ENCODE assay signal across 16 mouse cellular contexts in the genomic region with DNA sequence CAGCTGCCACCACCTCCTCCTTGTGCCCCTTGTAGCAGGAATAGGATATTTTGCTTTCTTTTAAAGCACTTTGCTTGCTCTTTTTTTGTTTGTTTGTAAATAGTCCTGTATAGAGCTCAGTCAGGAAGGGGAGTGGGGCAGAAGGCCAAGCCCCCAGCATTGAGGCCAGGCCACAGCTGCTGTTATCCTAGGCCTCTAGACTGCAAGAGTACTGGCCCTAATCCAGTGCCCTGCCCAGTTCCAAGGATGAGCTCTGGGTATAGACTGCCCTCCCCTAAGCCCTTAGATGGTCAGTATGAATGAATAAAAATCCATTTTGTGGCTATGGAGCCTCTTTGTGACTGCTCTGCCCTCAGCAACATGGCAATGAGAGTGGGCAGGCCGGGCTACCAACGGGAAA. TPM values are rescaled to one million over a fixed set of nuclear protein-coding genes. Genes with fewer than 3 reads are reported as not detected.
A peak's percentile ranks its signal among the peaks of the same experiment; 100 is the strongest.
DNase-seq lines count a peak whose midpoint lies in the region; ATAC-seq lines count a peak whose summit lies in the region.
"Had no signal": no experiment of that assay in that cellular context is flagged by ENCODE, and none has a peak within 500 bp of the region (broad histone marks: within the 10 kb centered on the region; RNA-seq: fewer than 3 reads in every experiment).

No protein-coding gene starts in this region.

- H3K36me3 ChIP-seq in intestine, embryonic 16.5 days (ENCODE audit: control insufficient read depth, insufficient read depth, low read length): peaks cover 20% of the 10 kb centered on the region
- H3K36me3 ChIP-seq in intestine, embryonic 15.5 days: peaks cover 38% of the 10 kb centered on the region
- H3K36me3 ChIP-seq in midbrain, embryonic 13.5 days: peaks cover 67% of the 10 kb centered on the region
- H3K36me3 ChIP-seq in midbrain, embryonic 16.5 days (ENCODE audit: control insufficient read depth, insufficient read depth, low read length): peaks cover 20% of the 10 kb centered on the region

- no peak overlapping the region for H3K4me2 ChIP-seq in intestine, embryonic 16.5 days (ENCODE audit: low read depth, low read length)
- H3K4me2 ChIP-seq in intestine, embryonic 15.5 days (replicated peaks): no peak overlapping the region
- H3K4me2 ChIP-seq in midbrain, embryonic 13.5 days (replicated peaks): no peak overlapping the region
- H3K4me2 ChIP-seq in midbrain, embryonic 16.5 days (ENCODE audit: low read length): no peak overlapping the region

- ATAC-seq in intestine, embryonic 16.5 days: no peak
- no peak for ATAC-seq in intestine, embryonic 15.5 days
- no peak for ATAC-seq in midbrain, embryonic 13.5 days
- no peak for ATAC-seq in midbrain, embryonic 16.5 days
- ATAC-seq in inflammation-experienced regulatory T-cells, adult 6 months: no peak
- ATAC-seq: forebrain, embryonic 16.5 days had no signal

- H3K9me3 ChIP-seq in intestine, embryonic 16.5 days (ENCODE audit: control insufficient read depth, low read length): no peaks in the 10 kb centered on the region
- no peaks in the 10 kb centered on the region for H3K9me3 ChIP-seq in intestine, embryonic 15.5 days
- H3K9me3 ChIP-seq in midbrain, embryonic 13.5 days: no peaks in the 10 kb centered on the region
- H3K9me3 ChIP-seq in midbrain, embryonic 16.5 days (replicated peaks; ENCODE audit: control insufficient read depth, low read length, poor library complexity, severe bottlenecking): no peaks in the 10 kb centered on the region

- H3K9ac ChIP-seq in intestine, embryonic 16.5 days (ENCODE audit: low read depth, low read length): 0 out of 2 replicates have a peak overlapping the region, but pooled peaks have one; percentile 9
- no peak overlapping the region for H3K9ac ChIP-seq in intestine, embryonic 15.5 days
- H3K9ac ChIP-seq in midbrain, embryonic 13.5 days (replicated peaks): no peak overlapping the region
- no peak overlapping the region for H3K9ac ChIP-seq in midbrain, embryonic 16.5 days (ENCODE audit: low read depth, low read length)

- DNase-seq in cerebellum, postnatal 14 days: peak; percentile 52 to 57
- DNase-seq in cerebellum, postnatal 25 days: no peak
- no peak for DNase-seq in layer of hippocampus, postnatal 14 days (ENCODE audit: low spot score in 2 of 2)
- DNase-seq: B cell, adult 2 months; gastrocnemius, postnatal 10 days; kidney, postnatal 25 days; layer of hippocampus, postnatal 36 days; right cerebral cortex, postnatal 14 days had no signal

- no peak overlapping the region for H3K4me3 ChIP-seq in intestine, embryonic 16.5 days (ENCODE audit: low read length)
- H3K4me3 ChIP-seq in intestine, embryonic 15.5 days (replicated peaks): no peak overlapping the region
- H3K4me3 ChIP-seq in midbrain, embryonic 13.5 days (replicated peaks): no peak overlapping the region
- no peak overlapping the region for H3K4me3 ChIP-seq in midbrain, embryonic 16.5 days (ENCODE audit: low read depth, low read length)
- H3K4me3 ChIP-seq: erythroblast, embryonic 14.5 days had no signal

- H3K4me1 ChIP-seq in intestine, embryonic 16.5 days (ENCODE audit: control insufficient read depth, insufficient read depth, low read length): peaks cover 13% of the 10 kb centered on the region
- H3K4me1 ChIP-seq in intestine, embryonic 15.5 days (replicated peaks): peaks cover 7% of the 10 kb centered on the region
- peaks cover 38% of the 10 kb centered on the region for H3K4me1 ChIP-seq in midbrain, embryonic 13.5 days (replicated peaks)
- H3K4me1 ChIP-seq in midbrain, embryonic 16.5 days (ENCODE audit: control insufficient read depth, insufficient read depth, low read length): peaks cover 14% of the 10 kb centered on the region

- peak overlapping the region; percentile 25; the same call in 1 of the 2 replicates for H3K27ac ChIP-seq in intestine, embryonic 16.5 days (ENCODE audit: low read length)
- no peak overlapping the region for H3K27ac ChIP-seq in intestine, embryonic 15.5 days
- H3K27ac ChIP-seq in midbrain, embryonic 13.5 days: peak overlapping the region; percentile 19; the same call in 1 of the 2 replicates
- H3K27ac ChIP-seq in midbrain, embryonic 16.5 days (ENCODE audit: low read length): no peak overlapping the region

- 63% methylated on average over 2 of the region's 2 CpGs for WGBS in intestine, embryonic 16.5 days
- 72% methylated on average over 2 of the region's 2 CpGs for WGBS in intestine, embryonic 15.5 days
- WGBS in midbrain, embryonic 13.5 days: 80% methylated on average over 2 of the region's 2 CpGs
- WGBS in midbrain, embryonic 16.5 days: 65% methylated on average over 2 of the region's 2 CpGs

- no peaks in the 10 kb centered on the region for H3K27me3 ChIP-seq in intestine, embryonic 16.5 days (replicated peaks; ENCODE audit: control insufficient read depth, insufficient read depth, low read length)
- no peaks in the 10 kb centered on the region for H3K27me3 ChIP-seq in intestine, embryonic 15.5 days (replicated peaks)
- no peaks in the 10 kb centered on the region for H3K27me3 ChIP-seq in midbrain, embryonic 13.5 days
- no peaks in the 10 kb centered on the region for H3K27me3 ChIP-seq in midbrain, embryonic 16.5 days (ENCODE audit: control insufficient read depth, insufficient read depth, low read depth, low read length)

RNA-seq across cellular contexts. Expression of a gene that starts 4.2 kb away (rescaled TPM):
- polyA plus RNA-seq in intestine, embryonic 16.5 days (2015; fragmentation: Nextera tagmentation; extraction: Ambion mirVana): 52.0 and 54.3 TPM in 2 replicates
- polyA plus RNA-seq in intestine, embryonic 15.5 days (2015; fragmentation: Nextera tagmentation; extraction: Ambion mirVana): 44.3 and 48.5 TPM in 2 replicates
- polyA plus RNA-seq in midbrain, embryonic 13.5 days (2015; fragmentation: Nextera tagmentation; extraction: Ambion mirVana): 79.0 and 83.4 TPM in 2 replicates
- 72.8 and 78.5 TPM in 2 replicates for polyA plus RNA-seq in midbrain, embryonic 16.5 days (2015; fragmentation: Nextera tagmentation; extraction: Ambion mirVana)
- polyA plus RNA-seq in inflammation-experienced regulatory T-cells, adult 6 months (2017; shearing (Covaris generic)): 10 to 100 TPM; 43.1 to 61.2 (median 51.8) TPM
- total RNA-seq in layer of hippocampus, postnatal 14 days (2021): 10 to 100 TPM; 59.3 to 60.6 TPM

RNA-seq across cellular contexts. Expression of a gene that starts 7.5 kb away (rescaled TPM):
- polyA plus RNA-seq in intestine, embryonic 16.5 days (2015; fragmentation: Nextera tagmentation; extraction: Ambion mirVana): 8.8 and 9.0 TPM in 2 replicates
- polyA plus RNA-seq in intestine, embryonic 15.5 days (2015; fragmentation: Nextera tagmentation; extraction: Ambion mirVana): 11.8 and 13.6 TPM in 2 replicates
- 28.4 and 30.1 TPM in 2 replicates for polyA plus RNA-seq in midbrain, embryonic 13.5 days (2015; fragmentation: Nextera tagmentation; extraction: Ambion mirVana)
- 28.3 and 28.9 TPM in 2 replicates for polyA plus RNA-seq in midbrain, embryonic 16.5 days (2015; fragmentation: Nextera tagmentation; extraction: Ambion mirVana)
- polyA plus RNA-seq in inflammation-experienced regulatory T-cells, adult 6 months (2017; shearing (Covaris generic)): 1 to 10 TPM; 6.5 to 8.0 (median 6.9) TPM
- total RNA-seq in layer of hippocampus, postnatal 14 days (2021): 100 to 1,000 TPM; 152 to 160 TPM

RNA-seq across cellular contexts. Expression of a gene that starts 20.4 kb away (rescaled TPM):
- polyA plus RNA-seq in intestine, embryonic 16.5 days (2015; fragmentation: Nextera tagmentation; extraction: Ambion mirVana): 0.05 TPM in 2 replicates
- 0.08 TPM in 1 of 2 replicates, not detected in the other for polyA plus RNA-seq in intestine, embryonic 15.5 days (2015; fragmentation: Nextera tagmentation; extraction: Ambion mirVana)
- polyA plus RNA-seq in midbrain, embryonic 13.5 days (2015; fragmentation: Nextera tagmentation; extraction: Ambion mirVana): not detected in 2 replicates
- 0.07 and 0.10 TPM in 2 replicates for polyA plus RNA-seq in midbrain, embryonic 16.5 days (2015; fragmentation: Nextera tagmentation; extraction: Ambion mirVana)
- not detected for polyA plus RNA-seq in inflammation-experienced regulatory T-cells, adult 6 months (2017; shearing (Covaris generic))
- total RNA-seq in layer of hippocampus, postnatal 14 days (2021): under 1 TPM; 0.86 to 0.88 TPM
- polyA plus RNA-seq: forebrain, embryonic 16.5 days had no signal

RNA-seq across cellular contexts. Expression of a gene that starts 30.6 kb away (rescaled TPM):
- polyA plus RNA-seq in intestine, embryonic 16.5 days (2015; fragmentation: Nextera tagmentation; extraction: Ambion mirVana): 65.5 and 66.0 TPM in 2 replicates
- 77.8 and 80.2 TPM in 2 replicates for polyA plus RNA-seq in intestine, embryonic 15.5 days (2015; fragmentation: Nextera tagmentation; extraction: Ambion mirVana)
- polyA plus RNA-seq in midbrain, embryonic 13.5 days (2015; fragmentation: Nextera tagmentation; extraction: Ambion mirVana): 85.2 and 90.3 TPM in 2 replicates
- 70.1 and 85.2 TPM in 2 replicates for polyA plus RNA-seq in midbrain, embryonic 16.5 days (2015; fragmentation: Nextera tagmentation; extraction: Ambion mirVana)
- polyA plus RNA-seq in inflammation-experienced regulatory T-cells, adult 6 months (2017; shearing (Covaris generic)): 10 to 100 TPM; 42.5 to 45.0 (median 44.6) TPM
- 100 to 1,000 TPM; 120 to 121 TPM for total RNA-seq in layer of hippocampus, postnatal 14 days (2021)

RNA-seq across cellular contexts. Expression of a gene that starts 40.2 kb away (rescaled TPM):
- 12.4 and 15.9 TPM in 2 replicates for polyA plus RNA-seq in intestine, embryonic 16.5 days (2015; fragmentation: Nextera tagmentation; extraction: Ambion mirVana)
- polyA plus RNA-seq in intestine, embryonic 15.5 days (2015; fragmentation: Nextera tagmentation; extraction: Ambion mirVana): 13.1 and 13.5 TPM in 2 replicates
- polyA plus RNA-seq in midbrain, embryonic 13.5 days (2015; fragmentation: Nextera tagmentation; extraction: Ambion mirVana): 4.6 and 5.6 TPM in 2 replicates
- polyA plus RNA-seq in midbrain, embryonic 16.5 days (2015; fragmentation: Nextera tagmentation; extraction: Ambion mirVana): 1.6 and 1.8 TPM in 2 replicates
- polyA plus RNA-seq in inflammation-experienced regulatory T-cells, adult 6 months (2017; shearing (Covaris generic)): 1 to 10 TPM in 2 of 3 experiments, under 1 TPM in 1; 0.95 to 7.0 (median 1.5) TPM
- total RNA-seq in layer of hippocampus, postnatal 14 days (2021): under 1 TPM; 0.76 to 0.79 TPM
- total RNA-seq: liver, adult 2 months had no signal

Comparison
In these comparisons a context has a peak if more than half of its experiments do, and no peak if none do; other contexts are left out.
1. DNase-seq: peak in cerebellum, postnatal 14 days (2 of 2); none in cerebellum, postnatal 25 days (0 of 2) and layer of hippocampus, postnatal 14 days (0 of 2).
2. H3K27ac ChIP-seq: peak in intestine, embryonic 16.5 days (single experiment) and midbrain, embryonic 13.5 days (single experiment); none in intestine, embryonic 15.5 days (single experiment) and midbrain, embryonic 16.5 days (single experiment).